Mouse (Mus musculus): ENCODE data around the gene Kctd5. TPM values are rescaled to one million over a fixed set of nuclear protein-coding genes. Genes with fewer than 3 reads are reported as not detected.

Gene Kctd5
- total RNA-seq (2014; rRNA removed; ENCODE audit: low replicate concordance) (34.1 and 39.5 TPM in 2 replicates), polyA plus RNA-seq (2015; fragmentation: Nextera tagmentation; extraction: Ambion mirVana) (23.2 and 23.9 TPM in 2 replicates)

- TF ChIP-seq EP300 (IDR thresholded peaks at IDR 0.05; ENCODE audit: low read depth) (peak; percentile 92), CTCF (IDR thresholded peaks at IDR 0.05; ENCODE audit: low read depth) (no peak)
- H3K27ac ChIP-seq (ENCODE audit: low read depth), result peak within 1 kb of the TSS; percentile 86
- WGBS, result under 1% methylated on average over 62 of the region's 62 CpGs
- H3K27me3 ChIP-seq (ENCODE audit: control insufficient read depth, insufficient read depth, low read length), result no peaks in the 10 kb centered on the region
- H3K4me2 ChIP-seq (ENCODE audit: low read depth, low read length), result peak within 1 kb of the TSS; percentile 82
- peak; percentile 97 for ATAC-seq (ENCODE audit: insufficient read depth, low read depth)
- H3K9me3 ChIP-seq (replicated peaks; ENCODE audit: control insufficient read depth, low read length), result no peaks in the 10 kb centered on the region
- peak within 1 kb of the TSS; percentile 92 for H3K9ac ChIP-seq (replicated peaks; ENCODE audit: low read depth, low read length)
- peaks cover 16% of the 10 kb centered on the region for H3K4me1 ChIP-seq (ENCODE audit: control insufficient read depth, insufficient read depth)
- H3K4me3 ChIP-seq (ENCODE audit: low read depth, low read length), result peak within 1 kb of the TSS; percentile 98
- DNase-seq (ENCODE audit: low spot score), result peak; percentile 90
- peaks cover 24% of the 10 kb centered on the region for H3K36me3 ChIP-seq (replicated peaks; ENCODE audit: control insufficient read depth, insufficient read depth, low read length)
Observed at GRCm38 (mm10) chr17:24072919-24073696, at the start of gene Kctd5. TSS of gene Kctd5 (minus strand) at chr17:24073485.

- TF ChIP-seq CTCF (IDR thresholded peaks at IDR 0.05; ENCODE audit: low read depth), result no peak
- no peak for TF ChIP-seq EP300 (IDR thresholded peaks at IDR 0.05; ENCODE audit: low read depth)
- 71% methylated on average over 3 of the region's 3 CpGs for WGBS
- peaks cover 5% of the 10 kb centered on the region; the same call in 1 of the 2 replicates for H3K4me1 ChIP-seq (ENCODE audit: control insufficient read depth, insufficient read depth)
Observed at GRCm38 (mm10) chr17:24119446-24119845, 46.2 kb upstream of the Kctd5 start.

GRCm38 (mm10) chr17:24113031-24113430, 39.7 kb upstream of the Kctd5 start:
- Histone ChIP-seq H3K9ac (replicated peaks; ENCODE audit: low read depth, low read length) (no peak overlapping the region), H3K27ac (ENCODE audit: low read depth) (no peak overlapping the region), H3K4me2 (ENCODE audit: low read depth, low read length) (no peak overlapping the region), H3K4me1 (ENCODE audit: control insufficient read depth, insufficient read depth) (no peaks in the 10 kb centered on the region), H3K36me3 (replicated peaks; ENCODE audit: control insufficient read depth, insufficient read depth, low read length) (peaks cover 16% of the 10 kb centered on the region), H3K4me3 (ENCODE audit: low read depth, low read length) (no peak overlapping the region), H3K9me3 (replicated peaks; ENCODE audit: control insufficient read depth, low read length) (no peaks in the 10 kb centered on the region), H3K27me3 (ENCODE audit: control insufficient read depth, insufficient read depth, low read length) (no peaks in the 10 kb centered on the region)
- DNase-seq (ENCODE audit: low spot score) (no peak), ATAC-seq (ENCODE audit: insufficient read depth, low read depth) (no peak)
- 85% methylated on average over 4 of the region's 4 CpGs for WGBS
- TF ChIP-seq EP300 (IDR thresholded peaks at IDR 0.05; ENCODE audit: low read depth) (no peak), CTCF (IDR thresholded peaks at IDR 0.05; ENCODE audit: low read depth) (no peak)

More at GRCm38 (mm10) chr17:24119446-24119845, 46.2 kb upstream of the Kctd5 start:
- ATAC-seq (ENCODE audit: insufficient read depth, low read depth) (no peak), DNase-seq (ENCODE audit: low spot score) (no peak)
- Histone ChIP-seq H3K4me3 (ENCODE audit: low read depth, low read length) (no peak overlapping the region), H3K9ac (replicated peaks; ENCODE audit: low read depth, low read length) (no peak overlapping the region), H3K27me3 (ENCODE audit: control insufficient read depth, insufficient read depth, low read length) (no peaks in the 10 kb centered on the region), H3K4me2 (ENCODE audit: low read depth, low read length) (no peak overlapping the region), H3K9me3 (replicated peaks; ENCODE audit: control insufficient read depth, low read length) (no peaks in the 10 kb centered on the region), H3K27ac (ENCODE audit: low read depth) (no peak overlapping the region), H3K36me3 (replicated peaks; ENCODE audit: control insufficient read depth, insufficient read depth, low read length) (no peaks in the 10 kb centered on the region)

- TF ChIP-seq CTCF (IDR thresholded peaks at IDR 0.05; ENCODE audit: low read depth) (no peak), EP300 (IDR thresholded peaks at IDR 0.05; ENCODE audit: low read depth) (no peak)
- H3K27ac ChIP-seq (ENCODE audit: low read depth), result no peak overlapping the region
- H3K36me3 ChIP-seq (replicated peaks; ENCODE audit: control insufficient read depth, insufficient read depth, low read length), result peaks cover 22% of the 10 kb centered on the region
- DNase-seq (ENCODE audit: low spot score) (no peak), ATAC-seq (ENCODE audit: insufficient read depth, low read depth) (no peak)
- no peaks in the 10 kb centered on the region for H3K27me3 ChIP-seq (ENCODE audit: control insufficient read depth, insufficient read depth, low read length)
- H3K9me3 ChIP-seq (replicated peaks; ENCODE audit: control insufficient read depth, low read length), result no peaks in the 10 kb centered on the region
- no peak overlapping the region for H3K4me2 ChIP-seq (ENCODE audit: low read depth, low read length)
- H3K4me1 ChIP-seq (ENCODE audit: control insufficient read depth, insufficient read depth), result no peaks in the 10 kb centered on the region
- no peak overlapping the region for H3K9ac ChIP-seq (replicated peaks; ENCODE audit: low read depth, low read length)
- no peak overlapping the region for H3K4me3 ChIP-seq (ENCODE audit: low read depth, low read length)
- 69% methylated on average over 1 of the region's 1 CpGs for WGBS
Observed at GRCm38 (mm10) chr17:24111256-24111655, 38.0 kb upstream of the Kctd5 start.

- Histone ChIP-seq H3K4me2 (ENCODE audit: low read depth, low read length) (no peak overlapping the region), H3K4me1 (ENCODE audit: control insufficient read depth, insufficient read depth) (no peaks in the 10 kb centered on the region), H3K36me3 (replicated peaks; ENCODE audit: control insufficient read depth, insufficient read depth, low read length) (peaks cover 38% of the 10 kb centered on the region), H3K9me3 (replicated peaks; ENCODE audit: control insufficient read depth, low read length) (no peaks in the 10 kb centered on the region), H3K4me3 (ENCODE audit: low read depth, low read length) (no peak overlapping the region), H3K27me3 (ENCODE audit: control insufficient read depth, insufficient read depth, low read length) (no peaks in the 10 kb centered on the region), H3K9ac (replicated peaks; ENCODE audit: low read depth, low read length) (no peak overlapping the region), H3K27ac (ENCODE audit: low read depth) (peak overlapping the region; percentile 80)
- peak; percentile 94 for ATAC-seq (ENCODE audit: insufficient read depth, low read depth)
- TF ChIP-seq EP300 (IDR thresholded peaks at IDR 0.05; ENCODE audit: low read depth), result no peak
- TF ChIP-seq CTCF (IDR thresholded peaks at IDR 0.05; ENCODE audit: low read depth), result no peak
- WGBS, result 19% methylated on average over 1 of the region's 1 CpGs
- DNase-seq (ENCODE audit: low spot score), result peak; percentile 64
Observed at GRCm38 (mm10) chr17:24108896-24109295, 35.6 kb upstream of the Kctd5 start.

All from heart, postnatal 0 days (tissue).